Mouse (Mus musculus) brain, embryonic 14.5 days (tissue): ENCODE measurements around the gene Rnase1.
"Not testable (repeated sequence)": the region's sequence is repeated elsewhere in the genome, so short reads cannot be mapped to it uniquely, and the experiment has no call there.

ENCODE experiments used
- CTCF ChIP-seq: fragments of 200-500 bp; IDR thresholded peaks from 2 replicates; pipeline ENCODE4 v1.5.1; 2012; ENCODE audit warnings: inconsistent platforms, mild to moderate bottlenecking, moderate library complexity, borderline replicate concordance; ENCODE audit not compliant: insufficient read depth, insufficient read length; ENCODE audit errors: extremely low read depth
- POLR2A ChIP-seq: fragments of 200-500 bp; IDR thresholded peaks from 2 replicates; pipeline ENCODE4 v1.6.1; 2012; ENCODE audit warnings: mild to moderate bottlenecking, inconsistent platforms, borderline replicate concordance; ENCODE audit not compliant: poor library complexity, insufficient read depth, insufficient read length, severe bottlenecking; ENCODE audit errors: extremely low read depth

GRCm38 (mm10) chr14:51161976-51162375 lies 15.4 kb upstream of the Rnase1 start, which contains the start of gene Rnase2b:
- TF ChIP-seq CTCF, POLR2A: not testable (repeated sequence)
